Mouse (Mus musculus): ENCODE measurements at regions not wholly inside any gene's neighbourhood (a gene's known extent, or its start where the extent isn't known, plus 50 kb on each side); places are given as distances from the start of the nearest gene placed in this dataset.

DNA sequence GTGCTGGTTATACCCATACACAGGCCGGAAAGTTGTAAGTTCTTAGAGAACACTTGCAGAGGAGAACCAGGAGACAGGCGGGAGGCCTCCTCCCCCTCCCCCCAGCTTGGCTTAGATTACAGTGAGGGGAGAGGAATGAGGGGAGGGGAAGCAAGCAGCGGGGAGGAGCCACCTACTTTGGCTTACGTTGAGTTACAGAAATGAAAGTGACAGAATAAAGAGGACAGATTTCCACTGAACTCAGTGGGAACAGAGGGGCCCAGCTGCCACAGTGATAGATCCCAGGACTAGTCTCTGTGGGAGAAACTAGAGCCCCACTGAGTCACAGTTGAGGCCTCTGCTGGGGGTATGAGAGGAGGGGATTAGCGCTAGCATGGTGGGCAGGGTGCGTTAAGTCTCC lies 86.5 kb upstream of the Gm11983 start:
- peak; percentile 43 for DNase-seq

DNA sequence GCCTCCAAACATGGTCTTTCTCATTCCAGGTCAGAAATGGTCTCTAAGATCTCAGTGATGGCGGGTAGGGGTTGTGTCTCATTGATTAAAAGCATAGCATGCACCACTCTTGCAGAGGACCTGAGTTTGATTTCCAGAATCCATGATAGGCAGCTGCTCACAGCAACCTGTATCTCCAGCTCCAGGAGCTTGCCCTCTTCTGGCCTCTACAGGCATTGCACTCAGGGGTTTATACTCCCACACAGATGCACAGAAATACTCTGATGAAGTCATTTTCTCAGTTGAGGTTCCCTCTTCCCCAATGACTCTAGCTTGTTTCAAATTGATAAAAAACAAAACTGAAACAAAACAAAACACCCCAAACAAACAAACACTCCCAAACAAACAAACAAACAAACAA lies 81.1 kb upstream of the Gm11983 start:
- DNase-seq, result no peak

DNA sequence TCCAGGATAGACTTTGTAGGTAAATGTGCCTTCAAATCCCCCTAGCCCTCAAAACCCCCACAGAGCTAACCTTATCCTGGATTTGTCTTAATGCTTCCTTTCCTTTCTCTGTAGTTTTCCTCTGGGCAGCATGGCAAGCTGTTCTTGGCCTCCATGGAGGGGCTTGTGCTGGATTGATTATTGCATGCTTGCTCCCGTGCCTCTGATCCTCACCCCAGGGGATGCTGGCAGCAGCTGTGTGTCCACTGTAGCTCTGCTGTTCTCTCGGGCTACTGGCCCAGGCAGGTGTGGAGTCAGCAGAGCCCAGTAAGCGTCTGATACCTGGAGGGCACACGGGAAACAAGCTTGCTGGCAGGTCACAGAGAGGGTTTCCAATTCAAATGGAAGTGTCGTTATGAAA lies 68.2 kb upstream of the Gm11983 start:
- no peak for DNase-seq

DNA sequence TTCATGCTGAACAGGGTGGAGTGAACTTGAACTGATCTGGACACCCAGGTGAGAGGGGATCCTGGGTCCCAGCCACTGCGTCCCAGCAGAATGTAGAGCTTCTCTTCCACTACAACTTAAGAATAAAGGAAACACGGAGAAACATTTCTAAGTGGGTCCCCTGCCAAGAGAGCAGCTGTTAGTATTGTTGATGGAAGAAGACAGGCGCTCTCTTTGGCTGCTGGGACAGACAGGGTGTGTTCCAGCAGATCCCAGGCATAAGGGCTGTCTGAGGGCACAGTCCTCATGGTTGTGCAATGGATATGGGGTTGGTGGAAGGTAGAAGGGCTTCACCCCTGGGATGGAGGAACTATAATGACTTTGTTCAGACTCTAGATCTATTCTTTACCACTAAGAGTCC lies 65.5 kb upstream of the Gm11983 start:
- peak; percentile 64 for DNase-seq

DNA sequence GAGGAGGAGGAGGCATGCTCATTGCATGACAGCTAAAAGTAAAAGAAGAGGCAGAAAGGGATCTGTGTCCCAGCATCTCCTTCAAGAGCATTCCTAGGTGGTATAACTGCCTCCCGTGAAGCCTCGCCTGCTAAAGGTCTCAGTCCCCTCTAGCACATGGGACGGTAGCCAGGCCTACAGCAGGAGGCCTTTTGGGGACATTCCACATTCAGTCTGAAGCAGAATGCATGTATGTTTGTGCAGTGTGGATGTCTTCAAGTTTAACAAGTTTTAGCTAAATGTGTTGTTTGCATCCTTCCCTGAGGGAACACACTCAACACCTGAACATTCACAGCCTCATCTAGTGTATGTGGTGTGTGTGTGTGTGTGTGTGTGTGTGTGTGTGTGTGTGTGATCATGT lies 64.8 kb upstream of the Gm11983 start:
- DNase-seq, result no peak

DNA sequence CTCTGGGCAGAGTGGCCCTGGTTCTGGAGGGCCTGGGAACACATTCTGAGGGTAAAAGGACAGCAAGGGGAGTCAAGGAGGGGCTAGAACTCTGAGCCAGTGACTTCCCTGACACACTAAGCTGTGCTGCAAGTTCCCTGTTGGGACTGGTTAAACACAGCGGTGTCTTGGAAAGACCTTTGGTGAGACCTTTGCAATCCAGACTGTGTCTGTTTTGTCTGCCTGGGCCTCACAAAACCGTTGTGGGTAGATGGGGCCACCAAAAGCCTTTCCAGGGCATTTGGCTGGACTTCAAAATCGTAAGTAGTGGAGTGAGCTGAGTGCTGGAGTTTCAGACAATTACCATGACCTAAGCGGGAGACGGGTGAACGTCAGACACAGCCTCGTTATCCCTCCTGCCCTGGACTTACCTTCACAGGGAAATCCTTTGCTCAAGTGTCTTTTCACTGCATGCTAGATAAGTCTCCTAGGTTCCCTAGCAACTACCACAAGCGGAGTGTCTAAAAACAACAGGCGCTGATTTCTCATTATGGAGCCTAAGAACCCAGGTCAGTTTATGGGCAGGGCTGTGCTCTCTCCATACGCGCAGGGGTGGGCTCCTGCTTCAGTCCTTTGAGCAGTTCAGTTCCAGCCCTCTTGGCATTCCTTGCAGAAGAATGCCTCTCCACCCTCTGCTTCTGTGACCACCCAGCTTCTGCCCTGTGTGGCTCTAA lies 63.5 kb upstream of the Gm11983 start:
- DNase-seq, result no peak

DNA sequence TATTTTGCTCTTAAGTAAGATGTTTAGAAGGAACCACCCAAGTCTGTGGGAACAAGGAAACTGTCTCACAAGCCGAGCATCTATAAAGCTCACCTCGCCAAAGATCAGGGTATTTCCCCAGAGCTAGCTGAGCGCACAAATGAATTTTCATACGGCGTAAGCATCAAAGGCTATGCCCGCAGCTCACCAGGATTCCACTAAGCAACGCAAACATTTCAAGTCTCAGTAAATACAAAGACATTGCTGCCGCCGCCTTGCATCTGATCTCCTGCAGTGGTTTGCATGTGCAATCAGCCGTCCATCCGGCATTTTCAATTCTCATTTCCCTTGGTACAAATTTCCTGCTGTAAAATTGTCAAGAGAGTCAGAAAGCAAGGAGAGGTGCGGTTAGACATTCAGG lies 62.9 kb upstream of the Gm11983 start:
- no peak for DNase-seq

DNA sequence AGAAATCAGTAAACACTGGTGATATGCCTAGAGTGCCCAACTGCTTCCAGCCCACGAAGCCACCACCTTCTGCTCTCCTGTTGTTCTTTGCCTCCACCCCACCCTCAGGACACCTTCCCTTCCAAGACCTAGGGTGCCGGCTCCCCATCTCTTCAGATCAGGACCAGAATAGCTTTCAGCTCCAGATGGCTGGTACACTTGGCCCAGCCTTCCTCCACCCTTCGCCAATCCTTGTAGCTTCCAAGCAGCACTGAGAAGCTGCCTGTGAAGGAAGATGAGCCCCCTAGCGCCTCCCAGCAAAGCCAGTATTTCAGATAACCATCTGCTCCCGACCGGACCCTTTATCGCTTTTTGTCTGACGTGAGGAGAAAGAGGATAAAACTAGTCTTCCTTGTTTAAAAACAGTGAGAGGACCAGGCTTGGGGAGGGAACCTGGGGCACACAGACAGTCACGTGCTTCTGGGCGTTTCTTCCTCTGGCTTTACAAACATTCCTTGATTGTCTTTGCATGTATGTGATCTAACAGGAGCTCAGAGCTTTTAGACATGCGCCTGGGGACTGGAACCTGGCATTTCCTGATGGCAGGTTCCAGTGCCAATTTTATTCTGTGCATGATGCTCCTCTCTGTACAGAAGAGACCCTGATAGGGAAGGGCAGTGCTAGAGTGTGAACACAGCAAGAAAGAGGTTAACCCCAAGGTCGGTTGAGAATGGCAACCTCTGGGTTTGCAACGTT lies 62.0 kb upstream of the Gm11983 start:
- DNase-seq, result no peak

DNA sequence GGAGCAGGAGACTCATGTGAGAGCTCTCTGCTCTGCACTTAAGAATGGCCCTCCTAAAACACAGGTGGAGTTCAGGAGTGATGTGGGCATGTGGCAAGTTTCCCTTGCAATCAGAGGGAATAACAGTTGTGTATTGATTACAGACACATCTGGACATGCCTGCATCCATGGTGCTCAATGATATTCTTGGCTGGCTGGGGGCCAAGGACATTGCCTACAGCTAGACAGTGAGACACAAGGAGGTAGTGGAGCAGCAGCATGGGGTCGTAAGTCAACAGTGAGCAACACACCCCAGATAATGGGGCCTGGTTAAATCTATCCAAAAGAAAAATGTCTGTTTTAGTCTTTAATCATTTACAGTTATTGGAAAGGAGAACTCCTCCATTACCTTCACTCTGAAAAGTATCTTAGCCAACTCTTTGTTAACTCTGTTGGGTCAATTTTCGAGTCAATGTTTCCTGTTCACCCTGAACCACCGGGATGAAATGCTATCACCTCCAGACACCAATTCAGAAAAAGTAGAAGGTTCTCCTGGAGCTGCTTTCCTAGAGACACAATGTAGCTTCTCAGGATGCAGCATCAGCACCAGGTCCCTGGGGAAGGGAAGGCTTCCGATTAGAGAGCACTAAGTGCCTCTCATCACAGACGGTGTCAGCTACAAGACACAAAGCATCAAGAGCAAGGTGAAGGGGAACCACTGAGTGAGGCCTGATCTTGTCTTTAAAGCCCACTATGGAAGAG lies 61.1 kb upstream of the Gm11983 start:
- no peak for DNase-seq

DNA sequence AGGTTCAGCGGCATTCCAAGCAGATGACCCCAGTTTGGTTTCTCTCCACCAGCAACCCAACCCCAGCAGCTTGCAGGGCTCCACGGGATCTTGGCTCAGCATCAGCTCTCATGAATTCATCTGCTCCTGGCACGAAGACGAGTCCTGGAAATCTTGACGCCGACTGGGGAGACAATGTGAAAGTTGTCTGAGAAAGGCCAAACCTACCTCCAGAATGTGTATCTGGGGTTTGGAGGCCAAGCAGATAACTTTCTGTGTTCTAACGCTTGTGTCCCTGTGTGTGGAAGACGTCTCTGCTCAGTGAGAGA lies 58.3 kb upstream of the Gm11983 start:
- peak; percentile 65 for DNase-seq

DNA sequence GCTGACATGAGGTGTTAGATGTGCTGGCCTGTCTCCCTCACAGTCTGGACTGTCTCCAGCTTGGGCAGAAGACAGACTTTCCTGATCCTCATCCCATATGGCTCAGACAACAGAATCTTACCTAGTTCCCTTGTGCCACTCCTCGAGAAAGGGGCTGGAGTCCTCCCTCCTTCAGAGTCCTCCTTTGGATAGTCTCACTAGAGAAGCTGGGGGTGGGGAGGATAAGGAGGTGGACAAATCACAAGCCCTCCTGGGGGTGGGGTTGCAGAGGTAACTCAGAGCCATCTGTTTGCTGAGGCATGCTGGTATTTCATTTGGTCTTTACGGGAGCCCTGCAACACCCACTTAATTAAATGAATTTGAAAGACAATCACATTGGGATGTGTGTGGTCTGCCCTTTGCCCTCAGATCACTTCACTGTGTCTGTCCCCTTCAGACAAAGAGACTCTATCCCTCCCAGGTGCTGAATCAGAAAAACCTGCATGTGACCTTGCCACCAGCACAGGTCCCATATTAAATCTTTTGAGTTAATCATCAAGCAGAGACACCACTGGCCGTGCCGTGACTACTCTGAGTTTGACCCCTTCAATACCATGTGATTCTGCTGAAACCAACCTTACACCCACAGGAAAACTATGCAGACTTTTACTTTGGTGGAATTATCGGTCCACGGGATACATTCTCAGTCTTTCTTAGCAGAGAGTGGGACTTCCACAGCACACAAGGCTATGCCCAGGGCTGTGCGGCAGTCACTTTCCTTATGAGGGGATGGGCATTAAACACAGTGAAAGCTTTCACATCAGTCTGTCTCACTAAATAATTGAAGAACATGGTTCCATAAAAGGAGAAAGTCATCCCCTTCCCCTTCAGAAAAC lies 57.7 kb upstream of the Gm11983 start:
- peak; percentile 56 for DNase-seq

DNA sequence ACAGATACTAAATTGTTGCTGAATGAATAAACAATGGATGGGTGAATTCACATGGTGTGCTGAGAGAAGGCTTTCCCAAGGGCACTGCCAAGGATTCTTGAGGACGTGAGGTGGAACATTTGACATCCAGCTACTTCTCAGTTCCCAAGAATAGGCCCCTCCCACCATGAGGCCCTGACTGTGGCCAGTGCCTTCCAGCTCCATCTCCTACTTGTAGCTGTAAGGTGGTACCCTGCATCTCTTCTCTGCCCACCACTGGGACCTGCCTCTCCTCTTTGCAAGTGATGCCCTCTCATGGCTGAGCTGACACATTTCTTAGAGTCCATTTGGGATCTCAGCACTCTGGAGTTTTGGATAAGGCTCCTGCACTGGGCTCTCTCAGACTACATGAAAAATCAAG lies 56.3 kb upstream of the Gm11983 start:
- DNase-seq, result no peak

DNA sequence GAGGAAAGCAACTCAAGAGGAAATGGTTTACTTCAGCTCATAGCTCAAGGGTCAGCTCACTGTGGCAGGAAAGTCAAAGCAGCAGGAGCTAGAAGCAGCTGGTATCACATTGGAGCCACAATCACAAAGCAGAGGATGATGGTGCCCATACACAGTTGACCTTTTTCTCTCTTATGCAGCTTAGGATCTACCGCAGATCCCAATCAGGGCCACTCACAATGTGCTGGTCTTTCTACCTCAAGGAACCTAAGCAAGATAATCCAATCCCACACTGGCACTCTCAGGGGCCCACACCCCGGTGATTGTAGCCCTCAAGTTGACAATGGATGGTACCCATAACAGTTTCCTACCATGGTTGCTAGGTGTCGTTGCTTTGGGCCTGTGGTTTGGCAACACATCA lies 55.6 kb upstream of the Gm11983 start:
- no peak for DNase-seq

DNA sequence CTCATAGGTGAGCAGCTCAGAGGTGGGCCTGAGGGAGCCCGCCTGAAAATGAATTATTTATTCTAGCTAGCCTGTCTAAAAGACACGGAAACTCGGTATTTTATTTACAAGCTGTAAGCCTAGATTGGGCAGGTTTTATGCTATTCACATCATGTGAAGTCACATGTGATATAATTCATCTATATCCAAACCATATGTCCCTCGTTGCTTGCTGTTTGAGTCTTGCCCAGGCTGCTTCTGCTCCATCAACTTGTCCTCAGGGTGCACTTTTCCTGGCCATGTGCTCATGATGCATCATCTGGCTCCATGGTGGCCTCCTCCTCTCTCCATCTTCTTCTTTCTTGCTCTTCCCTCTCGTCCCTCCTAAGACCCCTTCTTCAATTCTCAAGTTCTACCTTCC lies 53.0 kb upstream of the Gm11983 start:
- DNase-seq, result no peak

DNA sequence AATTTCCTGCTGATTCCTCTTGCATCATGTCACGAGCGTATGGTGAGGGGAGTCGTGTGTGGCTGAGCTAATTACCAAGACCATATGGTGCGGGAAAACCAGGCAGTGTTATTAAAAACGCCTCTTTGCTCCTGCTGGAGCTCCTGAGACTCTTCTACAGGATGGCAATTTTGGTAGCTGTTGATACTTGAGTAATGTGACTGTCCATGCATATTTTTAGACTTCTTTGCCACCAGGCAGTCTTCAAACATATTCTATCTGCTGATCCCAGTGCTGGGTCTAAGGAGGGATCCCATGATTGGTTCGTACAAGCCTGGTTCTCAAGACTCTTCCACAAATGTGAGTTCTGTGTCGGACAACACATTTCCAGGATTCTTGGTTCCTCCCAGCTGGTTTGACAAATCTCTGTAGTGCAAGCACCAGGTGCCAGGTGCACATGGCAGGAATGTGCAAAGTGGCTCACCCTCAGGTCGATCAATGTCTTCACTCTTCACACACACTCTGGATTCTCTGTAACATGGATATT lies 52.3 kb upstream of the Gm11983 start:
- DNase-seq, result no peak

DNA sequence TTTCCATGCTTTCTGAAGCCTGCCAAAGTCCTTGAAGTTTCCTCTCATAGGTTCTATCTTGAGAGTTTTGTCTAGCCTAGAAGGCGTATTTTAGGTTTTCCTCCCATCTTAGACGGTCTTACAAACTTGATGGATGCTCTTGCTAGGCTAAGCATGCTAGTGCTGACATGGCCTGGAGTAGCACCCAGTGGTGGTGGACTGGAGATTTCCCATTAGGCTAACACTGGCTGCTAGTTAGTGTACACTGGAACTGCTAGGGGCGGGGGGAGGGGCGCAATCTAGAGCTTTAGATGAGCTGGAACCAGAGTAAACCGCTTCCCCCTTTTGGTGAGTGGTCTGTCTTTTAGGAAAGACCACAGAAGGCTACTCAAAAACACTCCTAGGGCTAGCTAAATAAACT lies 51.7 kb upstream of the Gm11983 start:
- DNase-seq, result no peak
